Comparison of ENCODE assay signal across 8 mouse cellular contexts in the genomic region with DNA sequence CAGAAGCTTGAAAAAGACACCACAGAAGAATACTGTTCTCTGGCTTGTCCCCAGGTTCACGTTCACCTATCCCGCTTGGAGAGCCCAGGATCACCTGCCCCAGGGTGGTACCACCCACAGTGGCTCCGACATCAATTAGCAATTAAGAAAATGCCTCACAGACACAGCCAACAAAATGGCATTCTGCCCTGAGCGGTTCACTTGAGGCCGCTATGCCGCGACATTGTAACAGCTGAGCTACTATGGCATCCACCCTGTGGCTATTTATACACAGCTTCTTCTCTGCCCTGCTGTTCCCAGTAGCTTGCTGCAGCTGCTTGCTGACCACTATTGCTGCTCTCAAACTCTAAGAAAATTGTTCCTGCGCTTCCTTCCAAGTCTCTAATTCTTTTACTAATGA. TPM values are rescaled to one million over a fixed set of nuclear protein-coding genes. Genes with fewer than 3 reads are reported as not detected.
DNase-seq lines count a peak whose midpoint lies in the region; ATAC-seq and TF ChIP-seq lines count a peak whose summit lies in the region.

No protein-coding gene starts in this region.

- no peak for ATAC-seq in intestine, embryonic 15.5 days
- no peak for ATAC-seq in intestine, postnatal 0 days
- no peak for ATAC-seq in kidney, embryonic 14.5 days (ENCODE audit: low FRiP score, low TSS enrichment)
- 0 out of 2 replicates have a peak, but pooled peaks have one; percentile 10 for ATAC-seq in neural tube, embryonic 14.5 days (ENCODE audit: low read depth)

- peaks cover 8% of the 10 kb centered on the region for H3K4me1 ChIP-seq in intestine, embryonic 15.5 days (replicated peaks)
- H3K4me1 ChIP-seq in intestine, postnatal 0 days (replicated peaks; ENCODE audit: control insufficient read depth, insufficient read depth, low read length), result peaks cover 7% of the 10 kb centered on the region; the same call in 1 of the 2 replicates
- H3K4me1 ChIP-seq in heart, adult 2 months (ENCODE audit: control insufficient read depth, insufficient read depth, low read length), result peaks cover 3% of the 10 kb centered on the region
- peaks cover 12% of the 10 kb centered on the region for H3K4me1 ChIP-seq in kidney, embryonic 14.5 days (ENCODE audit: control insufficient read depth, insufficient read depth, low read length)
- H3K4me1 ChIP-seq in neural tube, embryonic 14.5 days (ENCODE audit: control insufficient read depth, insufficient read depth, low read length), result 0 out of 2 replicates have a peak, but pooled peaks cover 13% of the 10 kb centered on the region

- H3K27ac ChIP-seq in intestine, embryonic 15.5 days, result no peak overlapping the region
- no peak overlapping the region for H3K27ac ChIP-seq in intestine, postnatal 0 days (ENCODE audit: low read depth, low read length)
- H3K27ac ChIP-seq in heart, adult 2 months, result peak overlapping the region; percentile 79
- H3K27ac ChIP-seq in kidney, embryonic 14.5 days (ENCODE audit: low read depth, low read length), result no peak overlapping the region
- H3K27ac ChIP-seq in neural tube, embryonic 14.5 days (ENCODE audit: low read depth, low read length), result no peak overlapping the region

- no peak for TF ChIP-seq EP300 in heart, adult 2 months (IDR thresholded peaks at IDR 0.05; ENCODE audit: insufficient read depth, low read depth, low read length)

- intact Hi-C loops in heart, adult 2 months (cut with DNase I), result loop anchor here (10.0 kb wide), 1 partner anchor 896 kb away; a partner anchor contains a TSS

- peaks cover 29% of the 10 kb centered on the region for H3K27me3 ChIP-seq in intestine, embryonic 15.5 days (replicated peaks)
- H3K27me3 ChIP-seq in intestine, postnatal 0 days (replicated peaks; ENCODE audit: control insufficient read depth, insufficient read depth, low read length), result peaks cover 31% of the 10 kb centered on the region
- H3K27me3 ChIP-seq in heart, adult 2 months (ENCODE audit: control insufficient read depth, insufficient read depth, low read length), result no peaks in the 10 kb centered on the region
- peaks cover 42% of the 10 kb centered on the region for H3K27me3 ChIP-seq in kidney, embryonic 14.5 days (ENCODE audit: control insufficient read depth, insufficient read depth, low read length)
- peaks cover 2% of the 10 kb centered on the region; the same call in 1 of the 2 replicates for H3K27me3 ChIP-seq in neural tube, embryonic 14.5 days (ENCODE audit: control insufficient read depth, insufficient read depth, low read length)

- H3K9ac ChIP-seq in intestine, embryonic 15.5 days, result no peak overlapping the region
- no peak overlapping the region for H3K9ac ChIP-seq in intestine, postnatal 0 days (ENCODE audit: low read depth, low read length)
- H3K9ac ChIP-seq in heart, adult 2 months (ENCODE audit: low read depth, low read length), result no peak overlapping the region; the same call in 1 of the 2 replicates
- H3K9ac ChIP-seq in kidney, embryonic 14.5 days (ENCODE audit: low read depth, low read length), result no peak overlapping the region
- no peak overlapping the region for H3K9ac ChIP-seq in neural tube, embryonic 14.5 days (replicated peaks; ENCODE audit: low read depth, low read length)

- H3K4me2 ChIP-seq in intestine, embryonic 15.5 days (replicated peaks), result 0 out of 2 replicates have a peak overlapping the region, but pooled peaks have one; percentile 3
- H3K4me2 ChIP-seq in intestine, postnatal 0 days (replicated peaks; ENCODE audit: low read depth), result no peak overlapping the region; the same call in 1 of the 2 replicates
- peak overlapping the region; percentile 40 for H3K4me2 ChIP-seq in kidney, embryonic 14.5 days (replicated peaks; ENCODE audit: low read depth, low read length)
- peak overlapping the region; percentile 64 for H3K4me2 ChIP-seq in neural tube, embryonic 14.5 days (ENCODE audit: low read depth, low read length)

- no peaks in the 10 kb centered on the region for H3K9me3 ChIP-seq in intestine, embryonic 15.5 days
- H3K9me3 ChIP-seq in intestine, postnatal 0 days (ENCODE audit: control insufficient read depth), result no peaks in the 10 kb centered on the region
- H3K9me3 ChIP-seq in kidney, embryonic 14.5 days (ENCODE audit: control insufficient read depth, low read length), result no peaks in the 10 kb centered on the region
- H3K9me3 ChIP-seq in neural tube, embryonic 14.5 days (ENCODE audit: control insufficient read depth, low read length), result no peaks in the 10 kb centered on the region

- H3K4me3 ChIP-seq in intestine, embryonic 15.5 days (replicated peaks), result no peak overlapping the region
- no peak overlapping the region for H3K4me3 ChIP-seq in intestine, postnatal 0 days (ENCODE audit: low read depth, low read length)
- H3K4me3 ChIP-seq in heart, adult 2 months, result peak overlapping the region; percentile 50; the same call in 1 of the 2 replicates
- 0 out of 2 replicates have a peak overlapping the region, but pooled peaks have one; percentile 4 for H3K4me3 ChIP-seq in kidney, embryonic 14.5 days (ENCODE audit: low read length)
- H3K4me3 ChIP-seq in neural tube, embryonic 14.5 days (ENCODE audit: low read depth, low read length), result no peak overlapping the region

- peak; percentile 44 for DNase-seq in cerebellum, adult 9-11 months
- DNase-seq in heart, adult 2 months, result peak; percentile 42 to 43
- no peak for DNase-seq in thymus, postnatal 36 days
- DNase-seq in spleen, postnatal 10 days (ENCODE audit: low spot score in 2 of 2), result no peak

- H3K36me3 ChIP-seq in intestine, embryonic 15.5 days, result no peaks in the 10 kb centered on the region
- H3K36me3 ChIP-seq in intestine, postnatal 0 days (ENCODE audit: control insufficient read depth, insufficient read depth), result no peaks in the 10 kb centered on the region
- H3K36me3 ChIP-seq in heart, adult 2 months (ENCODE audit: control insufficient read depth, insufficient read depth, low read length), result no peaks in the 10 kb centered on the region
- H3K36me3 ChIP-seq in kidney, embryonic 14.5 days (ENCODE audit: control insufficient read depth, insufficient read depth, low read length), result no peaks in the 10 kb centered on the region
- no peaks in the 10 kb centered on the region for H3K36me3 ChIP-seq in neural tube, embryonic 14.5 days (ENCODE audit: control insufficient read depth, insufficient read depth, low read length)

- 0 out of 2 replicates have a peak, but pooled peaks have one; percentile 30 for TF ChIP-seq POLR2A in heart, adult 2 months (IDR thresholded peaks at IDR 0.05; ENCODE audit: insufficient read depth, low read depth, low read length)

- no peaks in the 10 kb centered on the region for H3K79me2 ChIP-seq in heart, adult 2 months (replicated peaks; ENCODE audit: control insufficient read depth, insufficient read depth, low read length)

- no peak for TF ChIP-seq CTCF in intestine, postnatal 0 days (IDR thresholded peaks at IDR 0.05; ENCODE audit: low read depth)
- TF ChIP-seq CTCF in heart, adult 2 months (IDR thresholded peaks at IDR 0.05), result 0 out of 2 replicates have a peak, but pooled peaks have one; percentile 6

- WGBS in intestine, embryonic 15.5 days, result 12% methylated on average over 8 of the region's 8 CpGs
- 15% methylated on average over 8 of the region's 8 CpGs for WGBS in intestine, postnatal 0 days
- 24% methylated on average over 8 of the region's 8 CpGs for WGBS in heart, adult 2 months
- WGBS in kidney, embryonic 14.5 days, result 10% methylated on average over 8 of the region's 8 CpGs
- WGBS in neural tube, embryonic 14.5 days, result 7% methylated on average over 8 of the region's 8 CpGs

RNA-seq across cellular contexts. Expression of a gene that starts 52.5 kb away (rescaled TPM):
- polyA plus RNA-seq in intestine, embryonic 15.5 days (2015; fragmentation: Nextera tagmentation; extraction: Ambion mirVana), result 128 and 131 TPM in 2 replicates
- 35.0 and 38.8 TPM in 2 replicates for polyA plus RNA-seq in intestine, postnatal 0 days (2015; fragmentation: Nextera tagmentation; extraction: Ambion mirVana)
- 10 to 100 TPM; 40.4 to 47.9 TPM for total RNA-seq in heart, adult 2 months (2021)
- 29.3 and 53.3 TPM in 2 replicates for polyA plus RNA-seq in heart, adult 2 months (2012; rRNA removed)
- polyA plus RNA-seq in kidney, embryonic 14.5 days (2014; fragmentation: Nextera tagmentation; extraction: Ambion mirVana), result 88.5 and 142 TPM in 2 replicates
- 73.5 and 85.4 TPM in 2 replicates for polyA plus RNA-seq in neural tube, embryonic 14.5 days (2014; fragmentation: Nextera tagmentation; extraction: Ambion mirVana)

RNA-seq across cellular contexts. Expression of a gene that starts 53.4 kb away (rescaled TPM):
- 4.0 and 4.6 TPM in 2 replicates for polyA plus RNA-seq in intestine, embryonic 15.5 days (2015; fragmentation: Nextera tagmentation; extraction: Ambion mirVana)
- polyA plus RNA-seq in intestine, postnatal 0 days (2015; fragmentation: Nextera tagmentation; extraction: Ambion mirVana), result 2.3 and 2.7 TPM in 2 replicates
- total RNA-seq in heart, adult 2 months (2021), result 10 to 100 TPM; 11.0 to 12.7 TPM
- polyA plus RNA-seq in heart, adult 2 months (2012; rRNA removed), result 8.1 and 8.9 TPM in 2 replicates
- polyA plus RNA-seq in kidney, embryonic 14.5 days (2014; fragmentation: Nextera tagmentation; extraction: Ambion mirVana), result 8.3 and 8.6 TPM in 2 replicates
- polyA plus RNA-seq in neural tube, embryonic 14.5 days (2014; fragmentation: Nextera tagmentation; extraction: Ambion mirVana), result 10.4 and 11.9 TPM in 2 replicates

Comparison
In these comparisons a context has a peak if more than half of its experiments do, and no peak if none do; other contexts are left out.
1. H3K4me3 ChIP-seq: peak in heart, adult 2 months (single experiment) and kidney, embryonic 14.5 days (single experiment); none in intestine, embryonic 15.5 days (single experiment), intestine, postnatal 0 days (single experiment) and neural tube, embryonic 14.5 days (single experiment).
2. DNase-seq: peak in cerebellum, adult 9-11 months (single experiment) and heart, adult 2 months (2 of 2); none in thymus, postnatal 36 days (0 of 2) and spleen, postnatal 10 days (0 of 2).